Mouse (Mus musculus): ENCODE data around the gene Pdcd1lg2.

Gene Pdcd1lg2

GRCm38 (mm10) chr19:29414917-29415316 lies 4.2 kb downstream of the Pdcd1lg2 start:
- in situ Hi-C loops (cut with MboI; ENCODE audit: unreplicated experiment in 2 of 2), result loop anchor here in 1 of 2 experiments (5.0 kb wide), 2 partner anchors 48 to 67 kb away; partner anchors contain the start of genes Cd274 and Plgrkt

GRCm38 (mm10) chr19:29416393-29416902 lies 5.7 kb downstream of the Pdcd1lg2 start:
- in situ Hi-C loops (cut with MboI; ENCODE audit: unreplicated experiment in 2 of 2), result loop anchor here in 1 of 2 experiments (5.0 kb wide), 2 partner anchors 49 to 66 kb away; partner anchors contain the start of genes Cd274 and Plgrkt

GRCm38 (mm10) chr19:29417188-29417587 lies 6.5 kb downstream of the Pdcd1lg2 start:
- in situ Hi-C loops (cut with MboI; ENCODE audit: unreplicated experiment in 2 of 2), result loop anchor here in 1 of 2 experiments (5.0 kb wide), 2 partner anchors 50 to 65 kb away; partner anchors contain the start of genes Cd274 and Plgrkt

GRCm38 (mm10) chr19:29417894-29418293 lies 7.2 kb downstream of the Pdcd1lg2 start:
- in situ Hi-C loops (cut with MboI; ENCODE audit: unreplicated experiment in 2 of 2), result loop anchor here in 1 of 2 experiments (5.0 kb wide), 2 partner anchors 51 to 64 kb away; partner anchors contain the start of genes Cd274 and Plgrkt

- in situ Hi-C loops (cut with MboI; ENCODE audit: unreplicated experiment in 2 of 2), result loop anchor here in 1 of 2 experiments (5.0 kb wide), 2 partner anchors 51 to 64 kb away; partner anchors contain the start of genes Cd274 and Plgrkt
Observed at GRCm38 (mm10) chr19:29418661-29419115, 8.0 kb downstream of the Pdcd1lg2 start.

GRCm38 (mm10) chr19:29419506-29419905 lies 8.8 kb downstream of the Pdcd1lg2 start:
- in situ Hi-C loops (cut with MboI; ENCODE audit: unreplicated experiment in 2 of 2), result loop anchor here in 1 of 2 experiments (5.0 kb wide), 2 partner anchors 52 to 63 kb away; partner anchors contain the start of genes Cd274 and Plgrkt

- in situ Hi-C loops (cut with MboI; ENCODE audit: unreplicated experiment in 2 of 2), result loop anchor here in 1 of 2 experiments (5.0 kb wide), 2 partner anchors 53 to 62 kb away; partner anchors contain the start of genes Cd274 and Plgrkt
Observed at GRCm38 (mm10) chr19:29419946-29420345, 9.2 kb downstream of the Pdcd1lg2 start.

GRCm38 (mm10) chr19:29420397-29420796 lies 9.7 kb downstream of the Pdcd1lg2 start:
- in situ Hi-C loops (cut with MboI; ENCODE audit: unreplicated experiment in 2 of 2), result no loop called here

GRCm38 (mm10) chr19:29422013-29422645 lies 11.4 kb downstream of the Pdcd1lg2 start:
- in situ Hi-C loops (cut with MboI; ENCODE audit: unreplicated experiment in 2 of 2), result no loop called here

GRCm38 (mm10) chr19:29422796-29423195 lies 12.1 kb downstream of the Pdcd1lg2 start:
- in situ Hi-C loops (cut with MboI; ENCODE audit: unreplicated experiment in 2 of 2), result no loop called here

GRCm38 (mm10) chr19:29430516-29430915 lies 19.8 kb downstream of the Pdcd1lg2 start:
- in situ Hi-C loops (cut with MboI; ENCODE audit: unreplicated experiment in 2 of 2), result no loop called here

- in situ Hi-C loops (cut with MboI; ENCODE audit: unreplicated experiment in 2 of 2), result no loop called here
Observed at GRCm38 (mm10) chr19:29430953-29431352, 20.2 kb downstream of the Pdcd1lg2 start.

GRCm38 (mm10) chr19:29436793-29437479 lies 26.2 kb downstream of the Pdcd1lg2 start:
- in situ Hi-C loops (cut with MboI; ENCODE audit: unreplicated experiment in 2 of 2), result no loop called here

GRCm38 (mm10) chr19:29437849-29438248 lies 27.1 kb downstream of the Pdcd1lg2 start:
- in situ Hi-C loops (cut with MboI; ENCODE audit: unreplicated experiment in 2 of 2), result no loop called here

- in situ Hi-C loops (cut with MboI; ENCODE audit: unreplicated experiment in 2 of 2), result no loop called here
Observed at GRCm38 (mm10) chr19:29439242-29439641, 28.5 kb downstream of the Pdcd1lg2 start.

GRCm38 (mm10) chr19:29442492-29442891 lies 31.8 kb downstream of the Pdcd1lg2 start:
- in situ Hi-C loops (cut with MboI; ENCODE audit: unreplicated experiment in 2 of 2), result no loop called here

GRCm38 (mm10) chr19:29444364-29444763 lies 33.6 kb downstream of the Pdcd1lg2 start:
- in situ Hi-C loops (cut with MboI; ENCODE audit: unreplicated experiment in 2 of 2), result no loop called here

GRCm38 (mm10) chr19:29448373-29448772 lies 37.7 kb downstream of the Pdcd1lg2 start:
- in situ Hi-C loops (cut with MboI; ENCODE audit: unreplicated experiment in 2 of 2), result no loop called here

- in situ Hi-C loops (cut with MboI; ENCODE audit: unreplicated experiment in 2 of 2), result no loop called here
Observed at GRCm38 (mm10) chr19:29450376-29450775, 39.7 kb downstream of the Pdcd1lg2 start.

GRCm38 (mm10) chr19:29454141-29454601 lies 43.5 kb downstream of the Pdcd1lg2 start:
- in situ Hi-C loops (cut with MboI; ENCODE audit: unreplicated experiment in 2 of 2), result no loop called here

GRCm38 (mm10) chr19:29455156-29455555 lies 44.4 kb downstream of the Pdcd1lg2 start:
- in situ Hi-C loops (cut with MboI; ENCODE audit: unreplicated experiment in 2 of 2), result no loop called here

Data from v-Abl transformed pro-B cells (cell line).